Mouse (Mus musculus): Measurements from ENCODE around the gene Mbl2.

- TF ChIP-seq CTCF (IDR thresholded peaks at IDR 0.05; ENCODE audit: low read depth, low read length) (no peak), EP300 (IDR thresholded peaks at IDR 0.05; ENCODE audit: insufficient read depth, low read depth, low read length) (no peak)
Measured at GRCm38 (mm10) chr19:30202177-30202576, 30.6 kb upstream of the Mbl2 start.

Data from ES-Bruce4 (cell line).